Mouse (Mus musculus) cerebellum, adult 9-11 months (tissue): ENCODE results near the gene 1500011B03Rik.
A peak's percentile ranks its signal among the peaks of the same experiment; 100 is the strongest.

Source experiments
- DNase-seq: peaks from one replicate; pipeline ENCODE4 v3.0.0; 2022

1500011B03Rik gene

DNA sequence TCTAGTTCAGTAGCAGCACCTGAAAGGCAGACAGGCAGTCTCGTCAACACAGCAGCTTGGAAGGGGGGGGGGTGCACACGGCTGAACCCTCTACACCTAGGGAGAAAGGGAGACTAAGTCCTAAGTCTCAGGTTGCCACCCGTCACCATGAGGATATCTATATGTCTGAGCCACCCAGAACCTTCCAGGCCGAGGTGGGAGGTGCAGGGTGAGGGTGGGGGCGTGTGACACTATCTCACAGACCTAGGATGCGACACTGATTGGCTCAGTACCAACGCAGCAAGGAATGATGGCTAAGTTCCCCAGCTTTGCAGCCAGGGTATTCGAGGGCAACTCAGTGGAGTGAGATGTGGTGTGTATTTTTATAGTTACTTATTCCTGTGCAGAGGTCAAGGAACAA lies 14.9 kb downstream of the 1500011B03Rik start:
- no peak for DNase-seq

DNA sequence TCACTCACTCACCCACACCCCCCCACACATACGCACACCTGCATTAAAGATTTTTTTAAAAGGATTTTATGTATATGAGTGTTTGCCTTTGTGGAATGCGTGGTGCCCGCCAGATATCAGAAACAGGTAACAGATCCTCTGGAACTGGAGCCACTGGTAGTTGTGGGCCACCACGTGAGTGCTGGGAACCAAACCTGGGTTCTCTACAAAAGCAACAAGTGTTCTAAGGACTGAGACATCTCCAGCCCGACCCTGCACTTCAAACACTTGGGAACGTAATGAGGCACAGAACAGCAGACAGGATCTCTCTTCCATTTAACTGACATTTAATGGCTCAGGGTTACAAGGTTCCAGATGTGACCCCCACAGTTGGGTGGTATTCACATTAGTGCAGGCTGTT lies 15.4 kb downstream of the 1500011B03Rik start:
- DNase-seq = no peak

DNA sequence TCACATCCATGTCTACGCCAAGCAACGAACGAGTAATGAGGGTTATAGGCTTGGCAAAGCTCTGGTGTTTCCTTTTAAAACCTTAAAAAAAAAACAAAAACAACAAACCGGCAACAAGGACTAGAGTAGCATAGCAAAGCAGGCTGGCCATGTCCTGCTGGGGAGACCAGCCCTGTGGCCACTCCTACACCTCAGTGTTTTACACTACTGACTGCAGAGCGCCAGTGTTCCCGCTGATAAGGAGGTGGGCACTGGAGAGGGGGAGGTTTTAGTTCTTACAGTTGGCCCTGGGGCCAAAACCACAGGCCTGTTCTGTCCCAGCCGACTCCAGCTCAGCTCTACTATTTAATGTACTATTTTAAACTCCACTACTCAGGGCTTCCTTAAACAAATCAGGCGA lies 15.8 kb downstream of the 1500011B03Rik start:
- DNase-seq = no peak

DNA sequence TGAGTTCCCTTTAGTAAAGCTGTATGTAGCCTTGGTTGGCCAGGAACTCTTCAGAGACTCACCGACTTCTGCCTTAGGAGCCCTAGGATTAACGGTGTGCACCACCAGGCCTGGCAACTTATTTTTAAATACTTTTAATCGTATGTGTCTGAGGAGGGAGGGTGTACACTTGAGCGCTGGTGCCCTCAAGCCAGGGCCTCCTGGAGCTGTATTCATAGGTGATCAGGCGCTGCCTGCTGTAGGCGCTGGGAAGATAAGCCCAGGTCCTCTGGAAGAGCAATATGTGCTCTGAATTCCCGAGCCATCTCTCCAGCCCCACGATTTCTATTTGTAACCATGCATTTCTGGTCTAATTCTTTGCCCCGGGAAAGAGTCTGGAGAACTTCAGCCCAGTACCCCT lies 16.2 kb downstream of the 1500011B03Rik start:
- no peak for DNase-seq

DNA sequence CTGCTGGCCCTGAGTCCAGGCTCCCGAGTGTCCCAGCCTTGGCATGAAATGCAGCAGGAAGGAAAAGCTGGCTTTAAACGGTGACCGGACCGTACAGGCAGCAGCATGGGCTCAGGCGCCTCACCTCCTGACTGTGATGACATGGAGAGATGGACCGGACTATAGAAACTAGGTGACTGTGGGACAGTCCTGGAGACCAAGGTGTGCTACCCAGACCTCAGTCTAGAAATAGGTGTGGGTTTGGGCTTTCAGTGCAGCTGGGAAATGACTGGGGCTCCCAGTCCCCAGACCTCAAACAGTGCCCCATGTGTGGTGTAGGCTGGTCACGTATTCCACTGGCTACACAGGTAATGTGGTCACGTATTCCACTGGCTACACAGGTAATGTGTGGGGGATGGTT lies 16.6 kb downstream of the 1500011B03Rik start:
- no peak for DNase-seq

DNA sequence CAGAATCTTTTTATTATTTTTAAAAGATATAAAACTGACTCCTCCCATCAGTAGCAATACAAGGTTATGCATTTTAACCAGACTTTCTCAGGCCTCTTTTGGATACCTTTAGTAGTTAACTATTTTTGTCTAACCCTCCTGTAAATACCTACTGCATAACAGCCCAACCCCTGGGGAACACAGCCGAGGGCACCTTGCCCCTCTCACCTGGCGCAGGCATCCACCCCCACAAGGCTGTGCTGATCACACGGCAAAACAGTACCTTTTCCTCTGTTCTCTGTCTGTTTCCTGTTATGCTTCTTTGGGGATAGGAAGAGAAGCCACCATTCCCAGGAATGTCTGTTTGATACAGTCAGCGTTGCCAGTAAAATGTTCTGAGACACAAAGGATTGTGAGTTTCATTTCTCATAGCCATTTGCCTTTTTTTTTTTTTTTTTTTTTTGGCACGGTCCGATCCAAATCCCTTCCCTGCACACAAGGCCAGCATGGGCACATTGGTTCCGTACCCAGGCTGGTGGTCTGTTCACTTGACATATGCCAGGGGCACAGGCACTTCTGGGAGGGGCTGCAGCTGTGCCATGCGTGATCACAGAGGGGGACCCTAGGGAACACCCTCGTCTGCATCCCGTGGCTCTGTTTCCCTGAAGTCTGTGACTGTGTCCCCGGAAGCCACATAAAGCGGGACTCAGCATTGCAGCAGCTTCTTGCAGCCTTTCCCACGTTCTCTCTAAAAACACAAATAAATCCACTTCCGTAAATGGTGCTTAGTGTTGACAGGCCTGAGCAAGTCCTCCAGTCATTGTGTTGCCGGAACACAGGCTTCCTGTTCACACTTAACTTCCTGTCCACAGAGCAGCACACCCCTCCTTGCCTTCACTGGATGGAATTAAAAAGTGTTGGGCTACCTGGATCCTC lies 17.6 kb downstream of the 1500011B03Rik start:
- DNase-seq = no peak

DNA sequence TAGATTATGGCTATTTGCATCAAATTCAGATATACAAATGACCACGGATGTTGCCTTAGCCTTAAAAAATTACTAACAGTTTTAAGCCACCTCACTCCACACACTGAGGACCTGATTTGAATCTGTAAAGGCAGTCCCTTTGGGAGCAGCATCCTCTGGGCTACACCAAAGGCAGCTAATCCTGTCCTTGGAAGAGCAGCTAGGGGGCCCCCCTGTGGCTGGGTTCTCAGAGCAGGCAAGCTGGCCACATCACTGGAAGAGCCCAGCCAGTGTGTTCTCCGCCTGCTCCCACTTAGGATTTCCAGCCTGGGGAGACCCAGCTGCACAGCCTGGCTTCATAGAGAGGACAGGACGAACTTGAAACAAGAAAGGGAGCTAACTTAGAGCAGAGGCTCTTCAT lies 18.3 kb downstream of the 1500011B03Rik start:
- DNase-seq = peak; percentile 70

DNA sequence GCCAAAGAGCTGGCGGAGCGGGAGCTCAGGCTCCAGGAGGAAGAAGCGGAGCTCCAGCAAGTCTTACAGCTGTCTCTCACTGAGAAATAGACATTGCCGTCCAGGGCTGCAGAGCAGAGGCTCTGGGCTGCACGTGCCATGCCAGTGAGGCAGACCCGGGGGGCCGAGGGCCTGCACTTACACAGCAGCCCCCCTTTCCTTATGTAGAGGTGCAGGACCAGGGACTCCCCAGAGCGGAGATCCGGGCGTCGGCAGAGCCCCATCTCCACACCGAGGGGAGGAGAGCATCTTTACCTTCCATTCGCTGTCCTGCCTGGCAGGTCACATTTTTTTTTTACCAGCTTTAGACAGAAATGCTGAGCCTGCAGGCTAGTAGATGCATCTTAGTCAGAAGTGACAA lies 18.9 kb downstream of the 1500011B03Rik start:
- DNase-seq = no peak

DNA sequence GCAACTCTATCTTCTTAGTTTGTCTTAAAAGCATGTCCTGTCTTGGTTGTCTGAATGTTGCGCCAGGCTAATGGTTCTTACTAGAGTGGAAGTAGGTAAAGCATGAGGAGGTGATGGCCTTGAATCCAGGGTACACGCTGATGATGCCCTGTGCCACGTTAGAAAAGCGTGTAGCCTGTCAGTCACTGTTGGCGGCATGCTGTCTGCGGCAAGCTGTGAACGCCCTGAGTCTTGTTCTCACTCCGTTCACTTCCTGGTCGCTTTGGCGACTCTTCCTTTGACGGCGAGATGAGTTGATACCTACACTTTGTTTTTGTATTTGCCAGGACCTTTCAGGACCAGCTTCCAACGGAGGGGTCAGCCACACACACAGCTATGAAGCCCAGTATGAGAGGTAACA lies 20.0 kb downstream of the 1500011B03Rik start:
- no peak for DNase-seq

DNA sequence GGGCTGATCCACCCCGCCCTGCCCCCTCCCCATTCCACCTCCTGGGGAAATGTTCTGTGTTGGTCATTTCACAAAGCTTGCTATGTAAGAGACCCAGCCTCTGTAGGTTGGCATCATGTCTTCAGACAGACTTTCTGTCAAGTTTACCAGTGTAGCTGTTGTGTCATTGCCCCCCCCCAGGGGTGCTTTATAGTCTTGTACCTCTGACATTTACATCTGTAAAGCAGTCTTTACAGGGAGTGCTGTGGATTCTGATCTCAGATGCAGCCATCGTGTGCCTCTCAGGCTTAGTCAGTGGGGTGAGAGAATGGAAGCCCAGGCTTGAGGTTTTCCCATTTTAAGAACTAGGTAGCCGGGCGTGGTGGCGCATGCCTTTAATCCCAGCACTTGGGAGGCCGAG lies 21.4 kb downstream of the 1500011B03Rik start:
- DNase-seq = no peak

DNA sequence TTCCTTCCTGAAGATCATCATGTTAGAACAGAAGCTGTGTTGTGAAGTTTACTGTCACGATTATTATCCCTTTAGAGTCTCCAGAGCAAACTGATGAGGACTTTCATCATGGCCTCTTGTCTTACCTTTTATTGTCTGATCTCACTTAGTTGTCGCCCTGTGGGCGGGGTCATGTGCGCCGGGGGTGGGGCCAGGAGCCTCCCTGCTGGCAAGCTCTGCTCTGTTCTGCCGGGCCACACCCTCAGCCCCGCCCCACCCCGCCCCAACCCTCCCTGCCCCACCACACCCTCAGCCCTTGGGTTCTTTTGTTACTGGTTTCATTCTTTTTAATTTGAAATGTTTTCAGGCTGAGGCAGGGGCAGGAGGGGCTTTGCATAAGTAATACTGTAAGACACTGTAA lies 22.2 kb downstream of the 1500011B03Rik start:
- no peak for DNase-seq

DNA sequence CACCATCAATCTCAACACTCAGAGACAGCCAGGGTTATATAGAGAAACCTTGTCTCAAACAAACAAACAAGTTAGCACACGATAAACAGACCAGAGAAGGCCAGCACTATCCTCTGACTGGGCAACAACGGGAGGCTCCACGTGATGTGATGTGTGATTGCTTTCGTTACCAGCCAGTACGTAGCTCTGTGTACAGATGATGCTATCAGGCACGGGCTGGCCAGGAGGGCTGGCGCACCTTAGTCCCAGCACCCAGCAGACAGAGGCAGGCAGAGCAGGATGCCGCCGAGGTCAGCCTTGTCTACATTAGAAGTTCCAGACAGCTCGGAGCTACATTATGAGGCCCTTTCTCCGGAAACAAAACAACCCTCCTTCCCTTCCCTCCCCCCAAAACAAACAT lies 23.4 kb downstream of the 1500011B03Rik start:
- no peak for DNase-seq

DNA sequence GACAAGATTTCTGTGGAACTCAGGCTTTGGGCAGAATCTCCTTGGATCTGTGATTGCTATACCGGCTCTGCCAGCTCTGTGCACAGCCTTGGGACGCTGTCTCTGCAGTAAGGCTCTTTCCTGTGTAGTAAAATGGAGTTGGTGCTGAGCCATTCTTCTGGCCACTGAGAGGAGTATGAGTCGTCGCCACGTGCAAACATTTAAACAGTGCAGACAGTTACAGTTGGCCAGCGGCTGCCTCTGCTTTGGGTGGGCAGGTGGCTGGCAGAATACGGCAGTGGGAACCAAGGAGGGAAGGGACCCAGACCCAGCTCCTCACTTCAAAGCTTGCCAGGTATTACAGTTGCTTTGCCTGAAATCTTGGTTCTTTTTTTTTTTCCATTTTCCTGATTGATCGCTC lies 26.0 kb downstream of the 1500011B03Rik start:
- no peak for DNase-seq

DNA sequence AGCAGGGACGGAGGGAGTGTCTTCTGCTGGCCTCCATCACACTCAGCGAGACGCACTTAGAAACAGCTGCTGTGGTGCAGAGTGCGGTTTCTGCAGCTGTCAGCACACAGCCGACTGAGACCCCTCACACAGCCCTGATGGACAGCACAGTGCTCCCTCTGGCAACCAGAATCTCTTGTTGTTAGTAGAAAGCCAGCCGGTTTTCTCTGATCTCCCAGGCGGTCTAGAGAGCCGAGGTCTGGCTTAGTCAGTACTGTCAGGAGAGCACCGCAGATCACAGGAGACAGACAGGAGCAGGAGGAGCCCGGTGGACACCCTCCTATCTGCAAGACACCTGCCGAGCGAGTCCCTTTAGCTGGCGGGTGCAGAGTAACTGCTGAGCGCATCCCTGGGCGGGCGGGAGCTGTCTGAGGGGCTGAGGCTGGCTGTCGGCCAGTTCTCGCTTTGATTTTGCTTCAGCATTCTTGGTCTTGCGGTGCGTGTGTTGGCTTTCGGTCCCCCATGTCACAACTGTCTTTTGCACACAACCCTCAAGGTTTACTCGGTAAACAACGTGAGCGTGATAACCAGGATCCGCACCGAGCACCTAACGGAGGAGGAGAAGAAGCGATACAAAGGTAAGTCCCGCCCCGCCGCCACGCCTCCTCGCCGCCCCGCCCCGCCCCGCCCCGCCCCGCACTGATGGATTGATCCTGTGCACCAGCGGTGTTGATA lies 26.8 kb downstream of the 1500011B03Rik start:
- peak; percentile 73 for DNase-seq

DNA sequence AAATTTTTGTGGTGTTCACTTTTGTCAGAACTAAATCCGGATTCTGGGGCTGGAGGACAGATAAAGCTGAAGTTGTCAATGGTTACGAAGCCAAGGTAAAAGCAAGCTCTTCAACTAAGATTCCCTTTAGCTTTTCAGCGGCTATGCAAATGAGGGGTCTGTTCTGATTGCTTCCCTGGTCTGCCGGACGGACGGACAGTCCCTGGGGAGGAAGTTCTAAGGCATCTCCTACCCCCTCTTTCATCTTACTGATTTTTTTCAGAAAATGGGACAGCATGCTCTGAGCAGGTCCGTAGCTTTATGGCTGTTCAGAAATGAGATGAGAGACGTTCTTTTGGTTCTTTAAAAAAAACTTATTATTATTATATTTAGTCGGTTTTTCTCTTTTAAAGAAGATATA lies 27.6 kb downstream of the 1500011B03Rik start:
- no peak for DNase-seq

DNA sequence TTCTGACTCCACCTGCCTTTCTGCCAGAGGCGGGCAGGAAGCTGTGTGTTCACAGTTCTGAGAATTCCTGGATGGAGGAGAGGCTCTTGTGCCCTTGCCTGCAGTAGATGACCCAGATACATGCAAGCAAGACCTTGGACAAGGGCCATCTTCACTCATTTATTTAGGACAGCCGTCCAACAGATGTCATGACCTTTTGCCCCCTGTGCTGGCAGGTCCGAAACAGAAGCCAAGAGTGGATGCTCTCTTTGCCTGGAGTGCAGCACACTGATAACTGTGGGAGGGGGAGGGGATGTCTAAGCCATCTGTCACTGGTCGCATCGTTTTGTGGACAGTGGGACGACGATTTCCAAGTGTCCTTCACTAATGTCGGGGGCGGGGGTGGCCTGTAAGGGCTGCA lies 28.0 kb downstream of the 1500011B03Rik start:
- DNase-seq = peak; percentile 76

DNA sequence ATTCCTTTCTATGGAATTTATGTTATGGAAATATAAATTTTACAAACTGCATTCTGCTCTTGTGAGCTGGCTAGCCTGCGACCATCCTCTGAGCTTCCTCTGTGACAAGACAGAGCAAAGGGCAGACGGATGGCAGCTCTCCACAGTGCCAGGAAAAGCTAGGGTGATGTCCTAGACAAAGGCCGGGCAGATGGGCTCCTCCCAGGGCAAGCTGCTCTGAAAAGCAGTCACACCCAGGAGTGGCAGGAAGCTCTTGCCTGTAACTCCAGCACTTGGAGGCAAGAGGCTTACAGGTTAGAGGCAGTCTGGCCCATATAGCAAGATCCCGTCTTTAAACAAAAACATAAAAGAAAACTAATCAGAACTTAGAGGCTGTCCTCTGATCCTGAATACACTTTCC lies 28.7 kb downstream of the 1500011B03Rik start:
- peak; percentile 82 for DNase-seq

DNA sequence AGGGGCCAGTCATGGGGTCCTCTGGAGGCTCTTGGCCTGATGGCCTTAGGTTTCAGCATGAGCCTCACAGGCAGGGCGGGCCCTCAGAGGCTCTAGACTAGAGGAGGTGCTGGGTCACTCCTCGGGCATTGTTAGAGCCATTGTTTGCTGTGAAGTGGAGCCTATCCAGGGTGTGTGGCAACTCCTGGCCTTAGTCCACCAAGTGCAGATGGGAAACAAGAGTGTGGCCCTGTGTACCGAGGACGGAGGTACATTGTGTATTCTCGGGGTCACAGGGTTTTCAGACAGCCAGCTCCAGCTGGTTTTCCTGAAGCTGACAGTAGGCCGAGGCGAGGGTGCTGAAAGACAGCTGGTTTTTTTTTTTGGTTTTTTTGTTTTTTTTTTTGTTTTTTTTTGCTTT lies 30.0 kb downstream of the 1500011B03Rik start:
- peak; percentile 78 for DNase-seq

DNA sequence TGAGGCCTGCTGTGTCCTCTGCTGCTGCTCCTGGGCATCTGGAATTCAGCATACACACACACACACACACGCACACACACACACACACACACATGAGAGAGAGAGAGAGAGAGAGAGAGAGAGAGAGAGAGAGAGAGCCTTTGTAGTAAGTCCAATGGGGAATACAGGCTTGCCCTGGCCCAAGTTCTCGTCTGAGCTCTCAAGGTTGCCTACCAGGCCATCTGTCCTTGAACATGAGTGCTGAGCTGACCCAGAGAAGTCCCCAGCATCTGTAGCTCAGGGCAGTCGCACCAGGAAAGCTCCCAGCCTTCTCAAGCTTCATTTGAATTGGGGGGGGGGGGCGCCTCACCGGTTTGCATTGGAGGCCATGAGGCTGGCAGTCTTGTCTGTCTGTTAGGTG lies 38.1 kb downstream of the 1500011B03Rik start:
- DNase-seq = no peak

DNA sequence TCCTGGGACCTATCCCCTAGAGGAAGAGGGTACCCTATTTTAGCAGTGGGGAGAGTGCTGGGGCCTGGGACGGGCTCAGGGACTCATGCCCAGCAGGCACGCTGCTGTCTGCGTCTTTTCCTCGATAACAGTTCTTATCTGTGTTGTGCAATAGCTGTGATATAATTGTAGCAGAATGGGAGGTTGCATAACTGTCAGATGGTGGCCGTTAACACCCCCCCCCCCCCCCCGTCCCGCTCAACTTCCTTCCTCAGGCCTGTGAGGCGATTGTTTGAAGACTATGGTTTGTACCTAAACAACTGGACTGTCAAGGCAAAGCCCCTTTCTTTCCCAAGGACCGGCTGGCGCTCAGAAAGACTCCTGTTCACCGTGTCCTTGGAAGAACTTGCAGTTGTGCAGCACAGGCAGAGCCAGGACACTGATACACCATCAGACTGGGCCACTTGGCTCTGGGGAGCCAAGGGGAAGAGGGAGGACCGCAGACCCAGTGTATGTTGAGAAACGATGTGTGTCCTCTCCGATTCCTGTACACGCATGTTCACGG lies 38.6 kb downstream of the 1500011B03Rik start:
- DNase-seq = no peak

DNA sequence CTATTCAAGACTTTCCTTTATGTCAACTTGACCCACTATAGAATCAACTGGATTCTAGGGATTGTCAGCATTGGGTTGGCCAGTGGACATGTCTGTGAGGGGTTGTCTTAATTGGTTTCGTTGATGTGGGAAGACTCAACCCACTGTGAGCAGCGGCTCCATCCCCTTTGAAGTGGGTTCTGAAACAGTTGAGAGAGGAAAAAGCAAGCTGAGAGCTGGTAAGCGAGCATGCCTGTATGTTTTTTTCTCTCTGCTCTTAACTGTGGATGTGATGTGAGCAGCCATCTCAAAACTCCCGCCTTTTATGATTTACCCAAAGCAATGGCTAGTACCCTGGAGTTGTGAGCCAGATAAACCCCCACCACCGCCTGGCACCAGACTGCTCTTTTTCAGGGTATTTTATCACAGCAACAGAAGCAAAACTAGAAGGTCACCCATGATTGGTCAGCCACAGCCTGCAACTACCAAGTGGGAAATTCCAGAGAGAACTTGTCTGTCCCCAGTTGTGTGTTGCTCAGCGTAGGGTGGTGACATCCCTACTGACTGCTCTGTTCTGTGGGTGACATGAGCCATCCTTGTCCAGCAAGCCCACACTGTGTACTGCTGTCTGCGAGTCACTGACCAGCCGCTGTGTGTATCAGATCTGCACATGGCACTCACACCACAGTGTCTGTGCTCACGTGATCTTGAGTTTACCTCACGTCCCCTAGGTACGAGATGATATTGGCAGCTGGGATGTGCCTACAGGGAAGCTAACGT lies 39.7 kb downstream of the 1500011B03Rik start:
- no peak for DNase-seq

DNA sequence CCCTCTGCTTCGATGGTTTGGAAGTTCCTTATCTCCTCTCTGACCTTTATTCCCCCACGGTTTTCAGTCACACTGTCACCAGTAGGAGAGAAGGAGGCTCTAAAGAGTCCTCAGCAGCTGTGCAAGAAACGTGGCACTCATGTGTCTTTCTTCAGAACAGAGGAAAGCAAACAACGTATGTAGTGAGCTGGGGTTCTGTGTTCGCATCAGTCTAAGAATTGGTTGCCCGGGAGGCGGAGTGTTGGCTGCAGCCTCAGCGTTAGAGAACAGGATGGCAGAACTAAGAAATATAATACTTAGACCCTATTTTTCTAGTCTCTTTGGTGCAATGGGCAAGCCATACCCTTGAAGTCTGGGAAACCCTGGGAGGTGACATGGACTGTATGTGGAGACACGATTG lies 40.3 kb downstream of the 1500011B03Rik start:
- DNase-seq = no peak

DNA sequence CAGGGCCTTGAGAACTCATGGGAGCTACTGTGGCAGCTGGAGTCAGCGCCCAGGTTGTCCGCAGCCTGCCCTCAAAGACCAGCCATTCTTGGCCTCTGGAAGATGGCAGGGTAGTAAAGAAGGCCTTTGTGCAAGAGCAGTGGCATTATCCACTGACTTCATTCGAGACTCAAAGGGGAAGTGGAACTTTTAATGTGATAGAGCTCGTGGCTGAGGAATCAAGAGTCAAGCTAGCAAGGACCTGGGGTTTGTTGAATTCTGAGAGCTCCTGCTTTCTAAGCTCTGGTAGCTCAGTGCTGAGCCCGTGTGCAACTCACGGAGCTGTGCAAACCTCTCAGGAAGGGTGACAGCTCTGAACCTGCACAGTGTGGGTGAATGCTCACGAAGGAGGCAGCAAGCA lies 42.4 kb downstream of the 1500011B03Rik start:
- no peak for DNase-seq
